Mouse (Mus musculus): ENCODE results near the gene Nfkbie. TPM values are rescaled to one million over a fixed set of nuclear protein-coding genes. Genes with fewer than 3 reads are reported as not detected.
A peak's percentile ranks its signal among the peaks of the same experiment; 100 is the strongest.

Nfkbie gene
- polyA plus RNA-seq, 1 experiment from 2014 or later, result 8.3 TPM

GRCm38 (mm10) chr17:45574129-45574761, 18.7 kb downstream of the Nfkbie start:
- Histone ChIP-seq H3K27ac (peak overlapping the region; percentile 97), H3K27me3 (no peaks in the 10 kb centered on the region), H3K4me3 (peak overlapping the region; percentile 98), H3K36me3 (peaks cover 26% of the 10 kb centered on the region), H3K9ac (peak overlapping the region; percentile 99), H3K4me2 (replicated peaks) (peak overlapping the region; percentile 78), H3K9me3 (no peaks in the 10 kb centered on the region), H3K4me1 (peaks cover 20% of the 10 kb centered on the region)
- peak; percentile 11; the same call in 1 of the 2 replicates for ATAC-seq (ENCODE audit: insufficient number of reproducible peaks, insufficient read depth, low FRiP score, low TSS enrichment)
- 4% methylated on average over 17 of the region's 17 CpGs for WGBS

DNA sequence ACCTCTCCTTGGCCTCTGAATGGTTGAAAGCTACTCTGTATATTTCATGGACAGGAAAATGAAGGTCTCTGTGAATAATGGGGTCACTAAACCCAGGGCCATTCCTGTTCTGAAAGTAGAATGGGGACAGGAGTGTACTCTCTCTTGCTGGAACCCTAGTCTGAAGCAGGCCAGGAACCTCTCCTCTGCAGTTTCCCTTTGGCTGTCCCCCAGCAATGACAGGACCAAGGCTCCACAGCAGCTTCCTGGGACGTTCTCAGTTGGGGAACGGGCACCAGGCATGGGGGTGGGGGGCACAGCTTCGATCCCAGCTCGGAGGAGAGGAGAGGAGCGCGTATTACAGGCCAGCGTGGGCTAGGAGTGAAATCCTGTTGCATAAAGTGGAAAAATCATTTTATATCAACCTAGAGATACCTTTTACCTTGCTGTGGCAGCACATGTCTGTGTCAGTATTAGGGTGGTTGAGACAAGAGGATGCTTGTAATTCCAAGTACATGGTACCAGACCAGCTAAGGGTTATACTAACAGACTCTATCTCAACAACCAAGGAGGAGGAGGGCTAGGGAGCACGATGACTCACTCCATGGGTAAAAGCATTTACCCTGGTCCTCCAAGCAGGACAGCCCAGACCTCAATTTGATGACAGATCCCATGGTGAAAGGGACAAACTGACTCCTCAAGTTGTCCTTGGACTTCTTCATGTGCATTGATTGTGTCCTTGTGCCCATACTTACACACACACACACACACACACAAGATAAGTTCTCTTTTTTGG, 19.8 kb downstream of the Nfkbie start:
- H3K27ac ChIP-seq, result 0 out of 2 replicates have a peak overlapping the region, but pooled peaks have one; percentile 97
- H3K4me2 ChIP-seq (replicated peaks), result no peak overlapping the region
- no peaks in the 10 kb centered on the region for H3K27me3 ChIP-seq
- WGBS, result 87% methylated on average over 8 of the region's 8 CpGs
- H3K36me3 ChIP-seq, result peaks cover 15% of the 10 kb centered on the region
- no peak overlapping the region for H3K9ac ChIP-seq
- no peaks in the 10 kb centered on the region for H3K9me3 ChIP-seq
- no peak for ATAC-seq (ENCODE audit: insufficient number of reproducible peaks, insufficient read depth, low FRiP score, low TSS enrichment)
- peaks cover 20% of the 10 kb centered on the region for H3K4me1 ChIP-seq
- no peak overlapping the region for H3K4me3 ChIP-seq

GRCm38 (mm10) chr17:45578242-45578641, 22.7 kb downstream of the Nfkbie start:
- Histone ChIP-seq H3K36me3 (no peaks in the 10 kb centered on the region), H3K9ac (no peak overlapping the region), H3K4me3 (no peak overlapping the region), H3K27ac (0 out of 2 replicates have a peak overlapping the region, but pooled peaks have one; percentile 37), H3K27me3 (no peaks in the 10 kb centered on the region), H3K4me2 (replicated peaks) (no peak overlapping the region), H3K4me1 (peaks cover 10% of the 10 kb centered on the region; the same call in 1 of the 2 replicates), H3K9me3 (no peaks in the 10 kb centered on the region)
- 64% methylated on average over 5 of the region's 5 CpGs for WGBS
- ATAC-seq (ENCODE audit: insufficient number of reproducible peaks, insufficient read depth, low FRiP score, low TSS enrichment), result no peak

DNA sequence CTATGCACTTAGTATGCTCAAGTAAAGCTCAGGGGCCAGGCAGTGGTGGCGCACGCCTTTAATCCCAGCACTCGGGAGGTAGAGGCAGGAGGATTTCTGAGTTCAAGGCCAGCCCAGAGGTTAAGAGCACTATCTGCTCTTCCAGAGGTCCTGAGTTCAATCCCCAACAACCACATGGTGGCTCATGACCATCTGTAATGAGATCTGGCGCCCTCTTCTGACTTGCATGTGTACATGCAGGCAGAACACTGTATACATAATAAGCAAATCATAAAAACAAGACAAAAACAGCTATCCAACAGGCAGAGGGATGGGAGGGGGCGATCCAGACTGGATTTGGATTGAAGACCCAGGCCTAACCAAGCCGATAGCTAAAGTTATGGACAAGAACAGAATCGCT, 23.3 kb downstream of the Nfkbie start:
- Histone ChIP-seq H3K27ac (no peak overlapping the region), H3K4me2 (replicated peaks) (no peak overlapping the region), H3K27me3 (no peaks in the 10 kb centered on the region), H3K36me3 (no peaks in the 10 kb centered on the region), H3K4me3 (no peak overlapping the region), H3K4me1 (peaks cover 10% of the 10 kb centered on the region; the same call in 1 of the 2 replicates), H3K9me3 (no peaks in the 10 kb centered on the region), H3K9ac (no peak overlapping the region)
- ATAC-seq (ENCODE audit: insufficient number of reproducible peaks, insufficient read depth, low FRiP score, low TSS enrichment), result no peak
- WGBS, result 76% methylated on average over 7 of the region's 7 CpGs

DNA sequence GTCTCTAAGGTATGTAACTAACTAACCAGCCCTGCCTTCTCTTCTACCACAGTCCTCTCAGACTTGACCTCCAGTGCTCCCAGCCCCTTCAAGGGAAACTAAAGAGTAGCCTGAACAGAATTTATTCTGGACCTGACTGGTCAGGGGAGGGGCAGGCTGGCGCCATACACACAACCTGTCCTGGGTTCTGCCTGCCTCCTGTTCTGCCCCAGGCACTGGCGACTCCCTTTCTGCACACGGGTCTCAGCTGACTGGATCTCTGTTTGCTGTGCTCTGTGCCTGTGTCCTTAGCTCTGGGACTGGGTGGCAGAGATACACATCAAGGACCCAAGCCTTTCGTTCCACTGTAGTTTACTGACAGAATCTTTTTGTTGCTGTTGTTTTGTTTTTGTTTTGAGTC, 24.1 kb downstream of the Nfkbie start:
- no peaks in the 10 kb centered on the region for H3K27me3 ChIP-seq
- peaks cover 13% of the 10 kb centered on the region; the same call in 1 of the 2 replicates for H3K4me1 ChIP-seq
- H3K9me3 ChIP-seq, result no peaks in the 10 kb centered on the region
- ATAC-seq (ENCODE audit: insufficient number of reproducible peaks, insufficient read depth, low FRiP score, low TSS enrichment), result no peak
- H3K27ac ChIP-seq, result no peak overlapping the region
- no peak overlapping the region for H3K4me2 ChIP-seq (replicated peaks)
- no peak overlapping the region for H3K9ac ChIP-seq
- no peaks in the 10 kb centered on the region for H3K36me3 ChIP-seq
- H3K4me3 ChIP-seq, result no peak overlapping the region
- 75% methylated on average over 4 of the region's 4 CpGs for WGBS

GRCm38 (mm10) chr17:45580958-45581477, 25.5 kb downstream of the Nfkbie start:
- peak overlapping the region; percentile 23; the same call in 1 of the 2 replicates for H3K27ac ChIP-seq

GRCm38 (mm10) chr17:45581567-45581983, 26.1 kb downstream of the Nfkbie start:
- Histone ChIP-seq H3K27me3 (no peaks in the 10 kb centered on the region), H3K4me1 (peaks cover 23% of the 10 kb centered on the region; the same call in 1 of the 2 replicates), H3K27ac (no peak overlapping the region), H3K36me3 (peaks cover 5% of the 10 kb centered on the region; the same call in 1 of the 2 replicates), H3K4me2 (replicated peaks) (no peak overlapping the region), H3K9ac (no peak overlapping the region), H3K9me3 (0 out of 2 replicates have a peak, but pooled peaks cover 3% of the 10 kb centered on the region), H3K4me3 (no peak overlapping the region)
- ATAC-seq (ENCODE audit: insufficient number of reproducible peaks, insufficient read depth, low FRiP score, low TSS enrichment), result no peak
- WGBS, result 11% methylated on average over 2 of the region's 2 CpGs

More at GRCm38 (mm10) chr17:45580958-45581477, 25.5 kb downstream of the Nfkbie start:
- WGBS, result 42% methylated on average over 12 of the region's 12 CpGs
- ATAC-seq (ENCODE audit: insufficient number of reproducible peaks, insufficient read depth, low FRiP score, low TSS enrichment), result 0 out of 2 replicates have a peak, but pooled peaks have one; percentile 0
- Histone ChIP-seq H3K9ac (peak overlapping the region; percentile 3; the same call in 1 of the 2 replicates), H3K9me3 (no peaks in the 10 kb centered on the region), H3K36me3 (no peaks in the 10 kb centered on the region), H3K27me3 (no peaks in the 10 kb centered on the region), H3K4me3 (no peak overlapping the region), H3K4me2 (replicated peaks) (0 out of 2 replicates have a peak overlapping the region, but pooled peaks have one; percentile 5), H3K4me1 (peaks cover 23% of the 10 kb centered on the region; the same call in 1 of the 2 replicates)

- Histone ChIP-seq H3K9me3 (peaks cover 9% of the 10 kb centered on the region; the same call in 1 of the 2 replicates), H3K4me2 (replicated peaks) (no peak overlapping the region), H3K36me3 (peaks cover 5% of the 10 kb centered on the region; the same call in 1 of the 2 replicates), H3K4me1 (peaks cover 23% of the 10 kb centered on the region; the same call in 1 of the 2 replicates), H3K4me3 (no peak overlapping the region), H3K9ac (no peak overlapping the region), H3K27ac (no peak overlapping the region), H3K27me3 (no peaks in the 10 kb centered on the region)
- WGBS, result 89% methylated on average over 6 of the region's 6 CpGs
- ATAC-seq (ENCODE audit: insufficient number of reproducible peaks, insufficient read depth, low FRiP score, low TSS enrichment), result no peak
Measured at GRCm38 (mm10) chr17:45582188-45582587, 26.7 kb downstream of the Nfkbie start.

DNA sequence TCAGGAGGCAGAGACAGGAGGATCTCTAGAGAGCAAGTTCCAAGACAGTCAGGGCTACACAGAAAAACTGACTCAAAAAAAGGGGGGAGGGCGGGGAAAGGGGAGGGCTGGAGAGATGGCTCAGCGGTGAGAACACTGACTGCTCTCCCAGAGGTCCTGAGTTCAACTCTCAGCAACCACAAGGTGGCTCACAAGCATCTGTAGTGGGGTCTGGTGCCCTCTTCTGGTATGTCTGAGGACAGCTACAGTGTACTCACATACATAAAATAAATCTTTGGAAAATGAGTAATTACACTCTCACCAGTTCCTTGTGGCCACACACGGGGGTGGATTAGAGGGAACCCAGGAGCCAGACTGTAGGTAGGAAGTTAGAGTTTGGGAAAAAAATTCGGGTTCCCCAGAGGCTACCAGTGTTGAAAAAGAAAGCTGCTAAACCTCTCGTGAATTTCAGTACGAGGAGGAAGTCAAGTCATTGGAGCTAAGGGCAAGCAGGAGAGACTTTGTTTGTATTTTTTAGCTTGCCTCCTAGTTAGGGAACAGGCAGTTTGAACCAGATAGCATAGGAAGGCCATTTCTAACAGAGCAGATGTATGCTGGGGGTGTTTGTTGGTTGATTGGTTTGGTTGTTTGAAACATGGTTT, 27.3 kb downstream of the Nfkbie start:
- H3K9me3 ChIP-seq, result peaks cover 9% of the 10 kb centered on the region; the same call in 1 of the 2 replicates
- H3K4me2 ChIP-seq (replicated peaks), result no peak overlapping the region
- no peak overlapping the region for H3K4me3 ChIP-seq
- H3K4me1 ChIP-seq, result peaks cover 23% of the 10 kb centered on the region; the same call in 1 of the 2 replicates
- peaks cover 5% of the 10 kb centered on the region for H3K36me3 ChIP-seq
- no peak overlapping the region for H3K9ac ChIP-seq
- ATAC-seq (ENCODE audit: insufficient number of reproducible peaks, insufficient read depth, low FRiP score, low TSS enrichment), result no peak
- H3K27ac ChIP-seq, result no peak overlapping the region
- WGBS, result 67% methylated on average over 6 of the region's 6 CpGs
- no peaks in the 10 kb centered on the region for H3K27me3 ChIP-seq

- H3K4me1 ChIP-seq, result peaks cover 23% of the 10 kb centered on the region; the same call in 1 of the 2 replicates
- no peak overlapping the region for H3K9ac ChIP-seq
- H3K4me2 ChIP-seq (replicated peaks), result no peak overlapping the region
- 0 out of 2 replicates have a peak, but pooled peaks have one; percentile 7 for ATAC-seq (ENCODE audit: insufficient number of reproducible peaks, insufficient read depth, low FRiP score, low TSS enrichment)
- peaks cover 9% of the 10 kb centered on the region; the same call in 1 of the 2 replicates for H3K9me3 ChIP-seq
- WGBS, result 29% methylated on average over 12 of the region's 12 CpGs
- peaks cover 5% of the 10 kb centered on the region for H3K36me3 ChIP-seq
- H3K27me3 ChIP-seq, result no peaks in the 10 kb centered on the region
- H3K27ac ChIP-seq, result peak overlapping the region; percentile 71
- H3K4me3 ChIP-seq, result no peak overlapping the region
Measured at GRCm38 (mm10) chr17:45584096-45584896, 28.8 kb downstream of the Nfkbie start.

Measured in embryonic facial prominence, embryonic 12.5 days (tissue).